Mouse (Mus musculus) heart, embryonic 12.5 days (tissue): ENCODE data around the gene Tmem39b. TPM values are rescaled to one million over a fixed set of nuclear protein-coding genes. Genes with fewer than 3 reads are reported as not detected.
"Not testable (repeated sequence)": the region's sequence is repeated elsewhere in the genome, so short reads cannot be mapped to it uniquely, and the experiment has no call there.

Source experiments
- ATAC-seq: fragments of 200-750 bp; cut with Nextera tagmentation; 2 replicates; pipeline ENCODE4 v1.8.0; 2017; ENCODE audit warnings: moderate TSS enrichment, moderate library complexity; ENCODE audit not compliant: insufficient number of reproducible peaks, low FRiP score
- H3K27ac ChIP-seq: fragments of 300-500 bp; sonication (generic); 2 replicates; pipeline ENCODE4 v1.5.1; 2016; ENCODE audit warnings: mild to moderate bottlenecking, moderate library complexity; ENCODE audit not compliant: poor library complexity, severe bottlenecking
- H3K27me3 ChIP-seq: fragments of 300-500 bp; sonication (generic); replicated peaks from 2 replicates; pipeline ENCODE4 v1.6.1; 2016; ENCODE audit warnings: mild to moderate bottlenecking, moderate library complexity
- H3K36me3 ChIP-seq: fragments of 300-500 bp; sonication (generic); 2 replicates; pipeline ENCODE4 v1.6.1; 2016; ENCODE audit warnings: mild to moderate bottlenecking, moderate library complexity
- H3K4me1 ChIP-seq: fragments of 300-500 bp; sonication (generic); replicated peaks from 2 replicates; pipeline ENCODE4 v1.6.1; 2016; ENCODE audit warnings: mild to moderate bottlenecking
- H3K4me2 ChIP-seq: fragments of 300-500 bp; sonication (generic); 2 replicates; pipeline ENCODE4 v1.6.1; 2016; ENCODE audit warnings: mild to moderate bottlenecking, moderate library complexity
- H3K4me3 ChIP-seq: fragments of 300-500 bp; sonication (generic); 2 replicates; pipeline ENCODE4 v1.5.1; 2016; ENCODE audit warnings: mild to moderate bottlenecking
- H3K9ac ChIP-seq: fragments of 300-500 bp; sonication (generic); 2 replicates; pipeline ENCODE4 v1.6.1; 2016; ENCODE audit warnings: mild to moderate bottlenecking, moderate library complexity
- H3K9me3 ChIP-seq: fragments of 300-500 bp; sonication (generic); replicated peaks from 2 replicates; pipeline ENCODE4 v1.6.1; 2016; ENCODE audit warnings: mild to moderate bottlenecking, moderate library complexity
- WGBS: fragments of 180-500 bp; shearing (Covaris S2); methylation state at CpG from one replicate; pipeline ENCODE4 v1.1.7; 2016; 5-methylcytosine and 5-hydroxymethylcytosine counted together
- polyA plus RNA-seq: library from polyadenylated mRNA; unstranded; fragments of >200 nt; fragmentation: Nextera tagmentation; extraction: Ambion mirVana; gene quantifications from 2 replicates; pipeline ENCODE4 v1.2.1, GENCODE M21; 2016

Gene Tmem39b
- polyA plus RNA-seq = 5.8 and 7.7 TPM in 2 replicates

DNA sequence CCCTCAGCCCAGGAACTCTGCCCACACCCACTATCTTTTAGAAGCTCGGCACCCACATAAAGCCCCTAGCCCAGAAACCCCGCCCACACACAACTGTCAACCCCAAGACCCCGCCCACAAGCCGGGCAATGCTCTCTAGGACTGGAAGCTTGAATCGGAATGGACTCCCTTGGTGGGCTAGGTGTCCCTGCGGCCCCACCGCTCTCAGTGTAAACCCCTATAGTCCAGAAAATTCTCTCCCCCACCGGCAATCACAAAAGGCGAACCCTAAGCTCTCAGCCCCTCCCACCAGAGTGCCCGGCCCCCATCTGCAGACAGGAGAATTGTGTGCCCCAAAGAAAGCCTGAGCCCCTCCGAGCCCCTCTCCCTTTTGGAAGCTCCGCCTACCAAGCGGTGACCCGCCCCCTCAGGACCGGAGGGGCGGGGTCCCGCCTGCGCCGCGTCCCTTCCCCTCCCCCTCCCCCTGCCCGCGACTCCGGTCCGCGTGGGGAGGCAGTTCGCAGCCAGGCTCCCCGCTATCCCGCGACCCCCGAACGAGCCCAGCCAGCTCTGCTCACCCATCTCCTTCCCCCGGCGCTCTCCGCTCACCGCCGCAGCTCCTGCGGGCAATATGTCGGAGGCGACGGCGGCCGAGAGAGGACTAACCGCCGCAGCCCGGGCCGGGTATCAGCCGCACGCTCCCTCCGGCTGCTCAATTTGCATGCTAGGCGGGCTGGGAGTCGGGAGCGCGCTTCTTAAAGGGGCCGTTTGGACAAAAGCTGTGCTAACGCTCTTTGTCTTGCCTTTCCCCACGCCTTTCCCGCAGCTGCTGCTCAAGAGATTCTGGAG is at the start of gene Tmem39b:
Tmem39b (minus strand) TSS at position 681 of the 828 bp plus-strand sequence.
- peaks cover 26% of the 10 kb centered on the region for H3K36me3 ChIP-seq
- peak within 1 kb of the TSS; percentile 79 for H3K9ac ChIP-seq
- peaks cover 19% of the 10 kb centered on the region for H3K4me1 ChIP-seq
- peak within 1 kb of the TSS; percentile 83 for H3K27ac ChIP-seq
- ATAC-seq = peak; percentile 88
- H3K4me3 ChIP-seq = peak within 1 kb of the TSS; percentile 72
- peak within 1 kb of the TSS; percentile 77 for H3K4me2 ChIP-seq
- H3K9me3 ChIP-seq = no peaks in the 10 kb centered on the region
- no peaks in the 10 kb centered on the region for H3K27me3 ChIP-seq
- under 1% methylated on average over 56 of the region's 57 CpGs for WGBS

- Histone ChIP-seq H3K36me3 (no peaks in the 10 kb centered on the region), H3K27ac (no peak overlapping the region), H3K4me2 (no peak overlapping the region), H3K27me3 (0 out of 2 replicates have a peak, but pooled peaks cover 3% of the 10 kb centered on the region), H3K4me3 (no peak overlapping the region), H3K4me1 (peaks cover 10% of the 10 kb centered on the region), H3K9ac (no peak overlapping the region), H3K9me3 (no peaks in the 10 kb centered on the region)
- 68% methylated on average over 1 of the region's 1 CpGs for WGBS
- ATAC-seq = no peak
These were observed 49.5 kb upstream of the Tmem39b start for GRCm38 (mm10) chr4:129746106-129746505.

GRCm38 (mm10) chr4:129743494-129743893 is 46.9 kb upstream of the Tmem39b start:
- peak overlapping the region; percentile 95 for H3K4me3 ChIP-seq
- peaks cover 9% of the 10 kb centered on the region for H3K36me3 ChIP-seq
- ATAC-seq = no peak
- H3K27me3 ChIP-seq = no peaks in the 10 kb centered on the region
- peak overlapping the region; percentile 100 for H3K9ac ChIP-seq
- H3K4me2 ChIP-seq = peak overlapping the region; percentile 64
- H3K4me1 ChIP-seq = peaks cover 20% of the 10 kb centered on the region
- 53% methylated on average over 2 of the region's 2 CpGs for WGBS
- no peaks in the 10 kb centered on the region for H3K9me3 ChIP-seq
- peak overlapping the region; percentile 98 for H3K27ac ChIP-seq

GRCm38 (mm10) chr4:129743010-129743390 is 46.4 kb upstream of the Tmem39b start:
- ATAC-seq = no peak
- no peaks in the 10 kb centered on the region for H3K9me3 ChIP-seq
- WGBS = 9% methylated on average over 7 of the region's 7 CpGs
- peak overlapping the region; percentile 95 for H3K4me3 ChIP-seq
- H3K9ac ChIP-seq = peak overlapping the region; percentile 100
- H3K4me2 ChIP-seq = peak overlapping the region; percentile 64
- H3K27me3 ChIP-seq = no peaks in the 10 kb centered on the region
- H3K36me3 ChIP-seq = peaks cover 9% of the 10 kb centered on the region
- peak overlapping the region; percentile 98 for H3K27ac ChIP-seq
- H3K4me1 ChIP-seq = peaks cover 20% of the 10 kb centered on the region

GRCm38 (mm10) chr4:129742232-129743009 is 45.8 kb upstream of the Tmem39b start, which contains the start of gene Khdrbs1:
TSS of gene Khdrbs1 (minus strand) at chr4:129742303.
- WGBS = under 1% methylated on average over 76 of the region's 76 CpGs
- H3K9me3 ChIP-seq = no peaks in the 10 kb centered on the region
- peak; percentile 94 for ATAC-seq
- peak within 1 kb of the TSS; percentile 91 for H3K4me2 ChIP-seq
- H3K27me3 ChIP-seq = no peaks in the 10 kb centered on the region
- H3K9ac ChIP-seq = peak within 1 kb of the TSS; percentile 100
- peak within 1 kb of the TSS; percentile 98 for H3K27ac ChIP-seq
- H3K4me1 ChIP-seq = peaks cover 20% of the 10 kb centered on the region
- H3K36me3 ChIP-seq = peaks cover 9% of the 10 kb centered on the region
- H3K4me3 ChIP-seq = peak within 1 kb of the TSS; percentile 95

- Histone ChIP-seq H3K36me3 (peaks cover 9% of the 10 kb centered on the region), H3K9me3 (no peaks in the 10 kb centered on the region), H3K9ac (peak overlapping the region; percentile 100), H3K4me3 (peak overlapping the region; percentile 95), H3K27me3 (no peaks in the 10 kb centered on the region), H3K27ac (peak overlapping the region; percentile 98), H3K4me1 (peaks cover 20% of the 10 kb centered on the region), H3K4me2 (peak overlapping the region; percentile 91)
- ATAC-seq = peak; percentile 56
- WGBS = 0% methylated on average over 29 of the region's 34 CpGs
These were observed 45.3 kb upstream of the Tmem39b start for GRCm38 (mm10) chr4:129741974-129742231.

- ATAC-seq = 0 out of 2 replicates have a peak, but pooled peaks have one; percentile 2
- peak overlapping the region; percentile 98 for H3K27ac ChIP-seq
- H3K9me3 ChIP-seq = no peaks in the 10 kb centered on the region
- H3K4me1 ChIP-seq = peaks cover 20% of the 10 kb centered on the region
- H3K27me3 ChIP-seq = no peaks in the 10 kb centered on the region
- H3K4me2 ChIP-seq = peak overlapping the region; percentile 91
- under 1% methylated on average over 62 of the region's 62 CpGs for WGBS
- H3K9ac ChIP-seq = peak overlapping the region; percentile 100
- H3K4me3 ChIP-seq = peak overlapping the region; percentile 95
- H3K36me3 ChIP-seq = peaks cover 9% of the 10 kb centered on the region
These were observed 44.8 kb upstream of the Tmem39b start for GRCm38 (mm10) chr4:129741251-129741973.

DNA sequence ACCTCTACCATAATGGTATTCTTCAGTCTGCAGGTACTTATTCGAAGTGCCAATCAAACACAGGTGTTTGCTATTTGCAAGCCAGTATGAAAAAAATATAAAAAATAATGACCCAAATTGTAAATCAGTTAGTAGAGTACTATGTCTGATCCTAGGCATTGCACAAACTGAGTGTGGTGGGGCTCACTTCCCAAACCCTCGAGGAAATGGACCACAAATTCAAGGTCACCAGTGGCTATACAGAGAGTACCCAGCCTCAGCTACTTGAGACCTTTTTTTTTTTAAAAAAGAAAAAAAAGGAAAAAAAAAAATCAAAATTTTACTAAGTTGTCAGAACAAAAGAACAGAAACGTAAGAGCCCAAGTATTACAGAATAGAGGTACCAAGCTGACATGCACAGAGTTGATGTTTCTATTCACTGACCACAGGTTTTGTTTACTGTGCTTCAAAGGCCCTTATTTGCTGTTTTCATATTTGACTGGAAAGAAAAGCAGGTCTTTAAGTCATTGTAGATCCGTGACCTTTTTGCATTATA is 42.5 kb upstream of the Tmem39b start:
- H3K27me3 ChIP-seq = no peaks in the 10 kb centered on the region
- ATAC-seq = no peak
- WGBS = 77% methylated on average over 4 of the region's 4 CpGs
- no peaks in the 10 kb centered on the region for H3K9me3 ChIP-seq
- H3K9ac ChIP-seq = 0 out of 2 replicates have a peak overlapping the region, but pooled peaks have one; percentile 12
- H3K4me2 ChIP-seq = peak overlapping the region; percentile 91
- peak overlapping the region; percentile 22; the same call in 1 of the 2 replicates for H3K4me3 ChIP-seq
- peaks cover 20% of the 10 kb centered on the region for H3K4me1 ChIP-seq
- H3K27ac ChIP-seq = no peak overlapping the region
- H3K36me3 ChIP-seq = peaks cover 12% of the 10 kb centered on the region

GRCm38 (mm10) chr4:129736173-129736572 is 39.5 kb upstream of the Tmem39b start:
- H3K9ac ChIP-seq = no peak overlapping the region
- H3K27me3 ChIP-seq = no peaks in the 10 kb centered on the region
- no peak overlapping the region for H3K4me2 ChIP-seq
- no peak overlapping the region for H3K27ac ChIP-seq
- peaks cover 16% of the 10 kb centered on the region for H3K4me1 ChIP-seq
- no peak for ATAC-seq
- peaks cover 12% of the 10 kb centered on the region for H3K36me3 ChIP-seq
- H3K9me3 ChIP-seq = no peaks in the 10 kb centered on the region
- 69% methylated on average over 1 of the region's 1 CpGs for WGBS
- no peak overlapping the region for H3K4me3 ChIP-seq

DNA sequence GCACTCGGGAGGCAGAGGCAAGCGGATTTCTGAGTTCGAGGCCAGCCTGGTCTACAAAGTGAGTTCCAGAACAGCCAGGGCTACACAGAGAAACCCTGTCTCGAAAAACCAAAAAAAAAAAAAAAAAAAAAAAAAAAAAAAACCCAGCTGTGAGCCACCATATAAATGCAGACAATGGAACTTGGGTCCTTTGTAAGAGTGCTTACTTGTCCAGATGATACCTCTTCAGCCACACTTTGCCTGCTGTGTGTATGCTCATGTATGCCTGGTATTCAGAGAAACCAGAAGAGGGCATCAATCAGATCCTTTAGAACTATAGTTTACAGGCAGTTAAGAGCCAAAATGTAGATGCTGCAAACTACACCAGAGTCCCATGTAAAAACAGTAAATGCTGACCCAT is 38.8 kb upstream of the Tmem39b start:
- WGBS = over 99% methylated on average over 4 of the region's 4 CpGs
- H3K4me1 ChIP-seq = peaks cover 16% of the 10 kb centered on the region
- H3K9ac ChIP-seq, H3K27me3 ChIP-seq, H3K9me3 ChIP-seq, H3K27ac ChIP-seq, H3K4me2 ChIP-seq, ATAC-seq, H3K4me3 ChIP-seq: not testable (repeated sequence)
- H3K36me3 ChIP-seq = peaks cover 12% of the 10 kb centered on the region
